Mouse (Mus musculus) megakaryocyte, embryonic 14.5 days (primary cell): Measurements from ENCODE around the gene Traf5. TPM values are rescaled to one million over a fixed set of nuclear protein-coding genes. Genes with fewer than 3 reads are reported as not detected.

ENCODE experiments used
- H3K27me3 ChIP-seq: replicated peaks from 2 replicates; pipeline ENCODE3; 2012; ENCODE audit warnings: inconsistent platforms
- H3K36me3 ChIP-seq: replicated peaks from 2 replicates; pipeline ENCODE3; 2012; ENCODE audit warnings: low read length, inconsistent platforms, mixed read lengths
- H3K4me1 ChIP-seq: 2 replicates; pipeline ENCODE4 v1.6.1; 2012; ENCODE audit warnings: inconsistent platforms
- H3K4me3 ChIP-seq: replicated peaks from 2 replicates; pipeline ENCODE3; 2012; ENCODE audit warnings: moderate library complexity, mild to moderate bottlenecking, inconsistent platforms
- H3K9me3 ChIP-seq: 2 replicates; pipeline ENCODE4 v1.6.1; 2012; ENCODE audit warnings: inconsistent platforms
- FLI1 ChIP-seq: IDR thresholded peaks from 2 replicates; pipeline ENCODE4 v1.6.1; 2012; ENCODE audit warnings: low read length, inconsistent platforms, mixed read lengths
- GATA1 ChIP-seq: IDR thresholded peaks from 3 replicates; pipeline ENCODE4 v1.6.1; 2012; ENCODE audit warnings: mixed read lengths, low read length, inconsistent platforms, borderline replicate concordance
- polyA plus RNA-seq: library from polyadenylated mRNA; stranded (reverse); fragments of >175 nt; gene quantifications from 2 replicates; pipeline ENCODE4 v1.2.3, GENCODE M21; 2012; ENCODE audit warnings: low replicate concordance; ENCODE audit not compliant: insufficient read depth

Traf5 gene
- polyA plus RNA-seq, 1 experiment, result 8.2 TPM

GRCm38 (mm10) chr1:192066956-192067355, 25.4 kb downstream of the Traf5 start:
- TF ChIP-seq FLI1 (no peak), GATA1 (no peak)
- Histone ChIP-seq H3K4me3 (no peak overlapping the region), H3K27me3 (no peaks in the 10 kb centered on the region), H3K4me1 (peaks cover 50% of the 10 kb centered on the region), H3K36me3 (peaks cover 100% of the 10 kb centered on the region), H3K9me3 (peaks cover 19% of the 10 kb centered on the region)

DNA sequence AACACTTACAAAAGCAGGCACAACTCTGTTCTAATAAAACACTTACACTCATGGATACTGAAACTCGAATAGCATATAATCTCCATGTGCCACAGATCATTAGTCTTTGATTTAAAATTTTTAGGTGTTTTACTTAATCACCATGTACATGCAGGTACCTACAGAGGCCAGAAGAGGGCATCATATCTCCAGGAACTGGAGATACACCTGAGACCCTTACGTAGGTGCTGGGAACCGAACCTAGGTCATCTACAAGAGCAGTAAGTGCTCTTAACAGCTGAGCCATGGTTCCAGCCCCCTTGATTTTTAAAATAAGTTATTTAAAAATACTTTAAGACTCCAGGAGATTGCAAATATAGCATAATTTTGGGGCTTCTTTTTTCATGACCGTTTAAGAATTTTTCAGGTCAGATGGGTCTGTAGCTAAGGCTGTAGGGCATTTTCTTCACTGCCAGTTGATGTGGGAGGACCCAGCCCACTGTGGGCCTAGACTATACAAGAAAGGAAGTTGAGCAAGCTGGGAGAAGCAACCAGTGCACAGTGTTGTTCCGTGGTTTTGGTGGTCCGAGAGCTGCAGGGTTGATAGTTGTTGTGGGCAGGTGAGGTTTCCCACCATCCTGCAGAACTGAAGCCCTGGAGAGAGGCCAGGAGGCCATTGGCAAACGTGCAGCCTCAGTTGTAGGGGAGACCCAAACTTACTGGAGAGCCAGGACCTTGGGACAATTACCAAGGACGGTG, 29.0 kb downstream of the Traf5 start:
- TF ChIP-seq GATA1 (no peak), FLI1 (no peak)
- Histone ChIP-seq H3K9me3 (peaks cover 19% of the 10 kb centered on the region), H3K4me3 (no peak overlapping the region), H3K4me1 (peaks cover 25% of the 10 kb centered on the region), H3K27me3 (no peaks in the 10 kb centered on the region), H3K36me3 (peaks cover 98% of the 10 kb centered on the region)

DNA sequence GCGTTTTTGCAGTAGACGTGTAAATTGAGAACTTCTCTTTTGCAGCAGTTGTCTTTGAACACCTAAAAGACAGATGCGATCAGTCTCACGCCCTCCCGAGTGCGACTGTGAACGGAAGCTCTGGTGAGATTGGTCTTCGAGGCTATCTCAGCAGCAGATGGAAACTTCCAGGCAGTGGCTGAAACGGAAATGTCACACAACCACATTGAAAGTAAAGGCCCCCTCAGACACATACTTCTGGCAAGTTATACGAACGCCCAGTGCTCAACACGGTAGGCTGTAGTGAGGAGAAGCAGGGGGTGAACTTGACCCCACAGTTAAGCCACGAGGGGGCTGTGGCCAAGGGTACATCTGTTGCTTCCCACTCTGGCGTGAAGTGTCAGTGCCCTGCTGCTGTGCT, 29.7 kb downstream of the Traf5 start:
- Histone ChIP-seq H3K27me3 (no peaks in the 10 kb centered on the region), H3K36me3 (peaks cover 98% of the 10 kb centered on the region), H3K9me3 (peaks cover 19% of the 10 kb centered on the region), H3K4me1 (peaks cover 19% of the 10 kb centered on the region), H3K4me3 (no peak overlapping the region)
- TF ChIP-seq FLI1 (no peak), GATA1 (no peak)

GRCm38 (mm10) chr1:192061666-192062306, 30.6 kb downstream of the Traf5 start:
- H3K9me3 ChIP-seq, result peaks cover 19% of the 10 kb centered on the region
- no peak overlapping the region for H3K4me3 ChIP-seq
- H3K36me3 ChIP-seq, result peaks cover 97% of the 10 kb centered on the region
- no peaks in the 10 kb centered on the region for H3K27me3 ChIP-seq
- H3K4me1 ChIP-seq, result peaks cover 15% of the 10 kb centered on the region
- TF ChIP-seq FLI1 (no peak), GATA1 (no peak)

- H3K36me3 ChIP-seq, result peaks cover 84% of the 10 kb centered on the region
- peaks cover 15% of the 10 kb centered on the region for H3K4me1 ChIP-seq
- no peak overlapping the region for H3K4me3 ChIP-seq
- no peaks in the 10 kb centered on the region for H3K27me3 ChIP-seq
- TF ChIP-seq FLI1, result no peak
- TF ChIP-seq GATA1, result no peak
- H3K9me3 ChIP-seq, result peaks cover 5% of the 10 kb centered on the region
Observed at GRCm38 (mm10) chr1:192058911-192059310, 33.4 kb downstream of the Traf5 start.

- Histone ChIP-seq H3K27me3 (no peaks in the 10 kb centered on the region), H3K36me3 (peaks cover 58% of the 10 kb centered on the region), H3K4me1 (peaks cover 8% of the 10 kb centered on the region; the same call in 1 of the 2 replicates), H3K9me3 (no peaks in the 10 kb centered on the region), H3K4me3 (no peak overlapping the region)
- TF ChIP-seq GATA1, result no peak
- no peak for TF ChIP-seq FLI1
Observed at GRCm38 (mm10) chr1:192053726-192054125, 38.6 kb downstream of the Traf5 start.

GRCm38 (mm10) chr1:192052986-192053385, 39.4 kb downstream of the Traf5 start:
- Histone ChIP-seq H3K4me1 (peaks cover 8% of the 10 kb centered on the region; the same call in 1 of the 2 replicates), H3K4me3 (no peak overlapping the region), H3K27me3 (no peaks in the 10 kb centered on the region), H3K36me3 (peaks cover 50% of the 10 kb centered on the region), H3K9me3 (no peaks in the 10 kb centered on the region)
- TF ChIP-seq FLI1 (no peak), GATA1 (no peak)

DNA sequence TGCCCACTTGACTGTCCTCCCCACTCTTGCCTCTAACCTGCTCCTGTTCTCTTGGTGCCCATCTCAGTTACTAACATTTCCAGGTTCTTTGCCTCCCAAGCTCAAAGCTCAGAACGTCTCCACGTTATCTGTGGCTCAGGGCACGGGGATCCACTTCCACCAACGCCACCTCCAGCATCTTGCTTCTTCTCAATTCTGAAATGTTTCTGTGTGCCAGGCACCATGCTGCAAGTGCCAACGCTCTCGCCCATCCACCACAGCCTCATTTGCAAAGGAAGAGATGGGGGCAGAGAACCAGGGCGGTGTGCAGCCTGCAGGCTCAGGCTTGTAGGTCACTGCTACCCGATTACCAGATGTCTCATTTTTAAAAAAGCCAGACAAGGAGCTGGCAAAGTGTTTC, 39.9 kb downstream of the Traf5 start:
- TF ChIP-seq FLI1 (no peak), GATA1 (no peak)
- Histone ChIP-seq H3K36me3 (peaks cover 46% of the 10 kb centered on the region), H3K9me3 (no peaks in the 10 kb centered on the region), H3K4me3 (no peak overlapping the region), H3K27me3 (no peaks in the 10 kb centered on the region), H3K4me1 (peaks cover 8% of the 10 kb centered on the region; the same call in 1 of the 2 replicates)

DNA sequence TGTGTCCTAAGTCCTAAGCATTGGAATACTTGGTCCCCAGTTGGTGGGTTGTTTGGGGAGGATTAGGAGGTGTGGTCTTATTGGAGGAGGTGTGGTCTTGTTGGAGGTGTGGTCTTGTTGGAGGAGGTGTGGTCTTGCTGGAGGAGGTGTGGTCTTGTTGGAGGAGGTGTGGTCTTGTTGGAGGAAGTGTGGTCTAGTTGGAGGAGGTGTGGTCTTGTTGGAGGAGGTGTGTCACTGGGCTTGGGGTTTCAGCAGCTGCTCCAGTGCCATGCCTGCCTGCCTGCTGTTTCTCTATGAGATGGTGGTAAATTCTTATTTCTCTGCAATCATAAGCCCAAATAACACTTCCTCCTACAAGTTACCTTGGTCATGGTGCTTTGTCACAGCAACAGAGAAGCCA, 93.3 kb downstream of the Traf5 start:
- H3K36me3 ChIP-seq, result peaks cover 72% of the 10 kb centered on the region
- no peak overlapping the region for H3K4me3 ChIP-seq
- H3K27me3 ChIP-seq, result no peaks in the 10 kb centered on the region
- H3K9me3 ChIP-seq, result 0 out of 2 replicates have a peak, but pooled peaks cover 3% of the 10 kb centered on the region
- TF ChIP-seq GATA1, result no peak
- no peak for TF ChIP-seq FLI1
- H3K4me1 ChIP-seq, result peaks cover 8% of the 10 kb centered on the region

DNA sequence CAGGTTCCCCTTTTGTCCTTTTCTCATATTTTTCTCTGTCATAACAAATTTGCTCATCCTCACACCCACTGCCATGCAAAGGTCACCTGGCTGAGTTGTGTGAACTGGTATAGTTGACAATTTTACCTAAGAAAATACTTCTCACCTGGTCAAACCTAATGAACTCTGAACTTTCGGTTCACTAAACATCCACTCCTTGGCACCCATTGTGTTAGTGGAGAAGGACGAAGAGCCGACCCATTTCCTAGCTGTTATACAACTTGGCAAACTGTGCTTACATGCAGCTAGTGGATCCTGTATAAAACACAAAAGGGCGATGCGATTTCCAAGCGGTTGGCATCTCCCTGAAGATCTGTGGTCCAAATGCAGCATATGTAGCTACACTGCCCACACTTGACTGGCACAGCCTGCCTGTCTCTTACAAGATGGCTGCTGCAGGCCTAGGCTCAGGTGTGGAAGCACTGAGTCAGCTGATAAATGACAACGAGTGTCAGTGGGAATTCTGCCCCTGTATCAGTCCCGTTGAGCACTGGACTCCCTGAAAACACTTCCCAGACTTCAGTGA, 95.7 kb downstream of the Traf5 start:
- no peak for TF ChIP-seq GATA1
- Histone ChIP-seq H3K4me1 (peaks cover 15% of the 10 kb centered on the region), H3K9me3 (0 out of 2 replicates have a peak, but pooled peaks cover 3% of the 10 kb centered on the region), H3K4me3 (peak overlapping the region; percentile 21), H3K36me3 (peaks cover 81% of the 10 kb centered on the region), H3K27me3 (no peaks in the 10 kb centered on the region)
